Comparison of ENCODE assay signal across 23 mouse cellular contexts in genomic region chr12:111533096-111533794, GRCm38 (mm10). TPM values are rescaled to one million over a fixed set of nuclear protein-coding genes. Genes with fewer than 3 reads are reported as not detected.
DNase-seq lines count a peak whose midpoint lies in the region; ATAC-seq and TF ChIP-seq lines count a peak whose summit lies in the region.
"Had no signal": no experiment of that assay in that cellular context is flagged by ENCODE, and none has a peak within 500 bp of the region (broad histone marks: within the 10 kb centered on the region; RNA-seq: fewer than 3 reads in every experiment).

No protein-coding gene starts in this region.

- H3K4me3 ChIP-seq in kidney, embryonic 15.5 days (replicated peaks), result no peak overlapping the region
- H3K4me3 ChIP-seq in kidney, embryonic 14.5 days (ENCODE audit: low read length), result no peak overlapping the region
- peak overlapping the region; percentile 37 for H3K4me3 ChIP-seq in testis, adult 2 months (ENCODE audit: control insufficient read depth, low read depth, low read length)
- H3K4me3 ChIP-seq: embryonic facial prominence, embryonic 12.5 days; forebrain, embryonic 12.5 days; gastrocnemius, adult 2 months; heart, embryonic 12.5 days; hindbrain, embryonic 10.5 days had no signal

- ATAC-seq in kidney, embryonic 15.5 days (replicated peaks; ENCODE audit: low FRiP score), result no peak
- ATAC-seq in kidney, embryonic 14.5 days (ENCODE audit: low FRiP score, low TSS enrichment), result no peak
- ATAC-seq: forebrain, embryonic 16.5 days; hindbrain, embryonic 16.5 days had no signal

- H3K27me3 ChIP-seq in kidney, embryonic 15.5 days, result 0 out of 2 replicates have a peak, but pooled peaks cover 4% of the 10 kb centered on the region
- no peaks in the 10 kb centered on the region for H3K27me3 ChIP-seq in kidney, embryonic 14.5 days (ENCODE audit: control insufficient read depth, insufficient read depth, low read length)
- no peaks in the 10 kb centered on the region for H3K27me3 ChIP-seq in testis, adult 2 months (ENCODE audit: control insufficient read depth, insufficient read depth, low read length)
- H3K27me3 ChIP-seq: forebrain, embryonic 12.5 days; heart, embryonic 12.5 days had no signal

- no peak overlapping the region for H3K4me2 ChIP-seq in kidney, embryonic 15.5 days
- no peak overlapping the region for H3K4me2 ChIP-seq in kidney, embryonic 14.5 days (replicated peaks; ENCODE audit: low read depth, low read length)
- H3K4me2 ChIP-seq: embryonic facial prominence, embryonic 12.5 days; forebrain, embryonic 12.5 days; heart, embryonic 12.5 days had no signal

- no peaks in the 10 kb centered on the region for H3K36me3 ChIP-seq in kidney, embryonic 15.5 days
- H3K36me3 ChIP-seq in kidney, embryonic 14.5 days (ENCODE audit: control insufficient read depth, insufficient read depth, low read length), result no peaks in the 10 kb centered on the region
- no peaks in the 10 kb centered on the region for H3K36me3 ChIP-seq in testis, adult 2 months (ENCODE audit: control insufficient read depth, insufficient read depth, low read length)
- H3K36me3 ChIP-seq: embryonic facial prominence, embryonic 12.5 days; forebrain, embryonic 12.5 days; heart, embryonic 12.5 days; hindbrain, embryonic 10.5 days had no signal

- WGBS in kidney, embryonic 15.5 days, result 39% methylated on average over 11 of the region's 11 CpGs
- 32% methylated on average over 11 of the region's 11 CpGs for WGBS in kidney, embryonic 14.5 days

- H3K9ac ChIP-seq in kidney, embryonic 15.5 days, result no peak overlapping the region
- H3K9ac ChIP-seq in kidney, embryonic 14.5 days (ENCODE audit: low read depth, low read length), result no peak overlapping the region
- H3K9ac ChIP-seq: embryonic facial prominence, embryonic 12.5 days; forebrain, embryonic 12.5 days; heart, embryonic 12.5 days had no signal

- H3K4me1 ChIP-seq in kidney, embryonic 15.5 days, result peaks cover 24% of the 10 kb centered on the region
- H3K4me1 ChIP-seq in kidney, embryonic 14.5 days (ENCODE audit: control insufficient read depth, insufficient read depth, low read length), result peaks cover 23% of the 10 kb centered on the region
- peaks cover 10% of the 10 kb centered on the region; the same call in 1 of the 2 replicates for H3K4me1 ChIP-seq in testis, adult 2 months (ENCODE audit: control insufficient read depth, insufficient read depth, low read length)

- H3K27ac ChIP-seq in kidney, embryonic 15.5 days, result 0 out of 2 replicates have a peak overlapping the region, but pooled peaks have one; percentile 37
- no peak overlapping the region for H3K27ac ChIP-seq in kidney, embryonic 14.5 days (ENCODE audit: low read depth, low read length)
- H3K27ac ChIP-seq in testis, adult 2 months (ENCODE audit: control insufficient read depth, insufficient read depth, low read depth, low read length), result peak overlapping the region; percentile 65
- H3K27ac ChIP-seq: embryonic facial prominence, embryonic 12.5 days; forebrain, embryonic 12.5 days; gastrocnemius, adult 2 months; hindbrain, embryonic 10.5 days had no signal

- no peak for TF ChIP-seq POLR2A in testis, adult 2 months (IDR thresholded peaks at IDR 0.05; ENCODE audit: control insufficient read depth, low read depth, low read length)

- H3K9me3 ChIP-seq in kidney, embryonic 15.5 days (replicated peaks), result no peaks in the 10 kb centered on the region
- H3K9me3 ChIP-seq in kidney, embryonic 14.5 days (ENCODE audit: control insufficient read depth, low read length), result no peaks in the 10 kb centered on the region
- H3K9me3 ChIP-seq: embryonic facial prominence, embryonic 12.5 days; forebrain, embryonic 12.5 days; heart, embryonic 12.5 days; hindbrain, embryonic 10.5 days had no signal

- intact Hi-C loops in left cerebral cortex, postnatal 36 days (cut with DNase I), result no loop called here
- intact Hi-C loops in left cerebral cortex, postnatal 10 days (cut with DNase I), result no loop called here

- 0 out of 2 replicates have a peak, but pooled peaks have one; percentile 3 for TF ChIP-seq CTCF in testis, adult 2 months (IDR thresholded peaks at IDR 0.05; ENCODE audit: control insufficient read depth, insufficient read depth, insufficient replicate concordance, low read depth, low read length)

- peak; percentile 51 to 54 for DNase-seq in left cerebral cortex, postnatal 36 days (ENCODE audit: low spot score in 2 of 2)
- no peak for DNase-seq in left cerebral cortex, postnatal 10 days (ENCODE audit: extremely low spot score in 1 of 2, low spot score in 2 of 2)
- DNase-seq in testis, postnatal 10 days (ENCODE audit: low spot score), result no peak
- peak; percentile 33 for DNase-seq in telencephalon, adult 2 months (ENCODE audit: low read depth, low spot score)
- no peak for DNase-seq in thymus, postnatal 14 days
- DNase-seq: adrenal gland, adult 8-10 months; adrenal gland, postnatal 36 days; cerebellum, adult 11 months; cerebellum, adult 8-10 months; cerebellum, postnatal 14 days; gastrocnemius, adult 2 months; gastrocnemius, postnatal 25 days had no signal

RNA-seq across cellular contexts. Expression of gene Eif5, which starts 4.6 kb away (rescaled TPM):
- 577 and 624 TPM in 2 replicates for polyA plus RNA-seq in kidney, embryonic 15.5 days (2015; fragmentation: Nextera tagmentation; extraction: Ambion mirVana)
- polyA plus RNA-seq in kidney, embryonic 14.5 days (2014; fragmentation: Nextera tagmentation; extraction: Ambion mirVana), result 605 and 611 TPM in 2 replicates
- total RNA-seq in left cerebral cortex, postnatal 36 days (2021), result 100 to 1,000 TPM; 273 to 278 TPM
- 100 to 1,000 TPM; 265 to 276 TPM for total RNA-seq in left cerebral cortex, postnatal 10 days (2021)
- 280 and 283 TPM in 2 replicates for polyA plus RNA-seq in testis, adult 2 months (2012; rRNA removed)

RNA-seq across cellular contexts. Expression of gene Mark3, which starts 41.1 kb away (rescaled TPM):
- 39.7 and 50.3 TPM in 2 replicates for polyA plus RNA-seq in kidney, embryonic 15.5 days (2015; fragmentation: Nextera tagmentation; extraction: Ambion mirVana)
- polyA plus RNA-seq in kidney, embryonic 14.5 days (2014; fragmentation: Nextera tagmentation; extraction: Ambion mirVana), result 61.5 and 73.6 TPM in 2 replicates
- total RNA-seq in left cerebral cortex, postnatal 36 days (2021), result 100 to 1,000 TPM in 1 of 2 experiments, 10 to 100 TPM in 1; 97.1 to 114 TPM
- 100 to 1,000 TPM; 132 to 137 TPM for total RNA-seq in left cerebral cortex, postnatal 10 days (2021)
- polyA plus RNA-seq in testis, adult 2 months (2012; rRNA removed), result 17.0 and 21.4 TPM in 2 replicates

RNA-seq across cellular contexts. Expression of gene Gm266, which starts 47.6 kb away (rescaled TPM):
- 91.7 and 93.3 TPM in 2 replicates for polyA plus RNA-seq in kidney, embryonic 15.5 days (2015; fragmentation: Nextera tagmentation; extraction: Ambion mirVana)
- 123 and 137 TPM in 2 replicates for polyA plus RNA-seq in kidney, embryonic 14.5 days (2014; fragmentation: Nextera tagmentation; extraction: Ambion mirVana)
- total RNA-seq in left cerebral cortex, postnatal 36 days (2021), result 1 to 10 TPM; 4.0 to 4.5 TPM
- 1 to 10 TPM; 4.0 TPM for total RNA-seq in left cerebral cortex, postnatal 10 days (2021)
- polyA plus RNA-seq in testis, adult 2 months (2012; rRNA removed), result 1.7 and 1.8 TPM in 2 replicates
- total RNA-seq: adrenal gland, adult 8-10 months; common myeloid progenitor, adult 5-6 weeks; granulocyte monocyte progenitor cell, adult 5-6 weeks had no signal

Comparison
In these comparisons a context has a peak if more than half of its experiments do, and no peak if none do; other contexts are left out.
1. DNase-seq: peak in left cerebral cortex, postnatal 36 days (2 of 2) and telencephalon, adult 2 months (single experiment); none in left cerebral cortex, postnatal 10 days (0 of 2), testis, postnatal 10 days (single experiment) and thymus, postnatal 14 days (single experiment).
2. RNA of gene Gm266, which starts 47.6 kb away (polyA plus RNA-seq): 123 to 137 TPM in kidney, embryonic 14.5 days and 91.7 to 93.3 TPM in kidney, embryonic 15.5 days; 1.7 to 1.8 TPM in testis, adult 2 months; every median in the first group is over 10 times any median in the second.